ENCODE assay signal across 13 mouse cellular contexts in the genomic region with DNA sequence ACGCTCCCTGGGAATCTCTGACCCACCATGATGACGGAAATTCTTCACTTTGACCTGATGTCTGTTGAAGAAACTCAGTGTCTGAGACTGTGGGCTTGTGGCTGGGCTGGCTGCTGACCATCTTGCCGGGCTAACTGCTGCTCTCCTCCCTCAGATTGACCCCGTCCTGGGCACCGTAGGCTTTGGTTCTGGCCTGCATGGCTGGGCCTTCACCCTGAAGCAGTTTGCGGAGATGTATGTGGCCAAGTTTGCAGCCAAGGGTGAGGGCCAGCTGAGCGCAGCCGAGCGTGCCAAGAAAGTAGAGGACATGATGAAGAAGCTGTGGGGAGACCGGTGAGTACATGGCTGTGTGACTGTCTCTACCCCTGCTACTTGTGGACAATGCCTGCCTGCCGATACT. TPM values are rescaled to one million over a fixed set of nuclear protein-coding genes. Genes with fewer than 3 reads are reported as not detected.
DNase-seq lines count a peak whose midpoint lies in the region; ATAC-seq and TF ChIP-seq lines count a peak whose summit lies in the region.
"Had no signal": no experiment of that assay in that cellular context is flagged by ENCODE, and none has a peak within 500 bp of the region (broad histone marks: within the 10 kb centered on the region; RNA-seq: fewer than 3 reads in every experiment).

No protein-coding gene starts in this region.

- H3K9me3 ChIP-seq in forebrain, embryonic 13.5 days (replicated peaks): no peaks in the 10 kb centered on the region
- H3K9me3 ChIP-seq in forebrain, embryonic 14.5 days (replicated peaks; ENCODE audit: control insufficient read depth, low read length): no peaks in the 10 kb centered on the region
- H3K9me3 ChIP-seq in liver, embryonic 11.5 days (ENCODE audit: control insufficient read depth, low read length): no peaks in the 10 kb centered on the region
- no peaks in the 10 kb centered on the region for H3K9me3 ChIP-seq in MEL (replicated peaks; ENCODE audit: insufficient read depth, low read length)
- no peaks in the 10 kb centered on the region for H3K9me3 ChIP-seq in liver, embryonic 12.5 days (replicated peaks)

- no peaks in the 10 kb centered on the region for H3K27me3 ChIP-seq in forebrain, embryonic 13.5 days
- H3K27me3 ChIP-seq in forebrain, embryonic 14.5 days (replicated peaks; ENCODE audit: control insufficient read depth, insufficient read depth, low read length): no peaks in the 10 kb centered on the region
- no peaks in the 10 kb centered on the region for H3K27me3 ChIP-seq in liver, embryonic 11.5 days (replicated peaks; ENCODE audit: control insufficient read depth, insufficient read depth, low read length)
- no peaks in the 10 kb centered on the region for H3K27me3 ChIP-seq in MEL (ENCODE audit: control insufficient read depth in 1 of 2, insufficient read depth in 2 of 2, low read length in 2 of 2)
- H3K27me3 ChIP-seq in liver, embryonic 12.5 days (replicated peaks): no peaks in the 10 kb centered on the region

- WGBS in forebrain, embryonic 13.5 days: 93% methylated on average over 11 of the region's 11 CpGs
- 93% methylated on average over 11 of the region's 11 CpGs for WGBS in forebrain, embryonic 14.5 days
- 93% methylated on average over 11 of the region's 11 CpGs for WGBS in liver, embryonic 11.5 days
- 88% methylated on average over 11 of the region's 11 CpGs for WGBS in liver, embryonic 12.5 days (ENCODE audit: insufficient replicate concordance)

- no peak for ATAC-seq in forebrain, embryonic 13.5 days
- ATAC-seq in forebrain, embryonic 14.5 days: no peak
- ATAC-seq in liver, embryonic 11.5 days (replicated peaks; ENCODE audit: low FRiP score): no peak
- ATAC-seq in liver, embryonic 12.5 days: no peak
- ATAC-seq: activated CD4-positive, CD25-positive, alpha-beta regulatory T cell, adult 4 months; inflammation-experienced regulatory T-cells, adult 6 months had no signal

- no peak for TF ChIP-seq RAD21 in MEL (IDR thresholded peaks at IDR 0.05; ENCODE audit: low read depth, low read length)

- peaks cover 65% of the 10 kb centered on the region for H3K4me1 ChIP-seq in forebrain, embryonic 13.5 days
- peaks cover 18% of the 10 kb centered on the region for H3K4me1 ChIP-seq in forebrain, embryonic 14.5 days (ENCODE audit: control insufficient read depth, insufficient read depth, low read length)
- peaks cover 39% of the 10 kb centered on the region for H3K4me1 ChIP-seq in liver, embryonic 11.5 days (replicated peaks; ENCODE audit: control insufficient read depth, insufficient read depth, low read length)
- peaks cover 0 to 24% of the 10 kb centered on the region in 2 experiments; a peak in 3 of 4 replicates for H3K4me1 ChIP-seq in MEL (ENCODE audit: control insufficient read depth in 1 of 2, insufficient read depth in 2 of 2, low read length in 2 of 2)
- peaks cover 81% of the 10 kb centered on the region for H3K4me1 ChIP-seq in liver, embryonic 12.5 days

- no peak overlapping the region; the same call in 1 of the 2 replicates for H3K4me3 ChIP-seq in forebrain, embryonic 13.5 days
- no peak overlapping the region for H3K4me3 ChIP-seq in forebrain, embryonic 14.5 days (ENCODE audit: low read depth, low read length)
- peak overlapping the region; percentile 100 for H3K4me3 ChIP-seq in liver, embryonic 11.5 days (ENCODE audit: low read depth, low read length)
- H3K4me3 ChIP-seq in MEL (ENCODE audit: control insufficient read depth in 1 of 2, insufficient read depth in 1 of 2, low read depth in 2 of 2, low read length in 2 of 2): peak overlapping the region in 1 of 2 experiments; percentile 80; a peak in 3 of 4 replicates
- peak overlapping the region; percentile 89 for H3K4me3 ChIP-seq in liver, embryonic 12.5 days

- H3K9ac ChIP-seq in forebrain, embryonic 13.5 days: peak overlapping the region; percentile 17; the same call in 1 of the 2 replicates
- no peak overlapping the region for H3K9ac ChIP-seq in forebrain, embryonic 14.5 days (ENCODE audit: low read length)
- peak overlapping the region; percentile 30; the same call in 1 of the 2 replicates for H3K9ac ChIP-seq in liver, embryonic 11.5 days (ENCODE audit: low read depth, low read length)
- H3K9ac ChIP-seq in MEL (ENCODE audit: control insufficient read depth, low read depth, low read length, poor library complexity, severe bottlenecking): peak overlapping the region; percentile 94
- peak overlapping the region; percentile 93 for H3K9ac ChIP-seq in liver, embryonic 12.5 days

- no peak overlapping the region for H3K27ac ChIP-seq in forebrain, embryonic 13.5 days
- no peak overlapping the region for H3K27ac ChIP-seq in forebrain, embryonic 14.5 days (ENCODE audit: low read depth, low read length)
- peak overlapping the region; percentile 92; the same call in 1 of the 2 replicates for H3K27ac ChIP-seq in liver, embryonic 11.5 days (ENCODE audit: low read depth, low read length)
- peak overlapping the region; percentile 84 for H3K27ac ChIP-seq in MEL (ENCODE audit: control insufficient read depth, low read depth, low read length)
- H3K27ac ChIP-seq in liver, embryonic 12.5 days: peak overlapping the region; percentile 91

- TF ChIP-seq CTCF in MEL (IDR thresholded peaks at IDR 0.05 in 2 of 3, conservative IDR thresholded peaks at IDR 0.05 in 1 of 3; ENCODE audit: control insufficient read depth in 1 of 3, insufficient read depth in 1 of 3, low read depth in 2 of 3, low read length in 3 of 3, poor library complexity in 1 of 3, severe bottlenecking in 1 of 3): no peak

- H3K4me2 ChIP-seq in forebrain, embryonic 13.5 days: peak overlapping the region; percentile 98; the same call in 1 of the 2 replicates
- H3K4me2 ChIP-seq in forebrain, embryonic 14.5 days (ENCODE audit: low read length): no peak overlapping the region
- peak overlapping the region; percentile 99 for H3K4me2 ChIP-seq in liver, embryonic 11.5 days
- peak overlapping the region; percentile 93 for H3K4me2 ChIP-seq in liver, embryonic 12.5 days

- TF ChIP-seq POLR2A in MEL (IDR thresholded peaks at IDR 0.05; ENCODE audit: control insufficient read depth in 1 of 2, insufficient read depth in 1 of 2, low read depth in 1 of 2, low read length in 2 of 2, poor library complexity in 1 of 2): no peak

- DNase-seq in forebrain, embryonic 14.5 days (ENCODE audit: low spot score): no peak
- DNase-seq in liver, embryonic 11.5 days (ENCODE audit: low spot score): no peak
- DNase-seq in liver (no peak), MEL (ENCODE audit: low read depth, low spot score) (peak; percentile 17)
- DNase-seq in spleen, adult 18-20 months: no peak
- no peak for DNase-seq in layer of hippocampus, postnatal 10 days (ENCODE audit: low spot score in 2 of 2)
- DNase-seq: gastrocnemius, postnatal 36 days; lung, adult 2 months; right cerebral cortex, postnatal 4 days had no signal

- peaks cover 42% of the 10 kb centered on the region for H3K79me2 ChIP-seq in MEL (ENCODE audit: control insufficient read depth, insufficient read depth, low read length, poor library complexity)

- TF ChIP-seq EP300 in MEL (IDR thresholded peaks at IDR 0.05; ENCODE audit: low read depth in 1 of 2, low read length in 2 of 2): no peak

- H3K36me3 ChIP-seq in forebrain, embryonic 13.5 days (ENCODE audit: poor library complexity, severe bottlenecking): peaks cover 53% of the 10 kb centered on the region
- peaks cover 52% of the 10 kb centered on the region for H3K36me3 ChIP-seq in forebrain, embryonic 14.5 days (ENCODE audit: control insufficient read depth, insufficient read depth, low read length)
- peaks cover 52% of the 10 kb centered on the region for H3K36me3 ChIP-seq in liver, embryonic 11.5 days (ENCODE audit: control insufficient read depth, insufficient read depth, low read length)
- H3K36me3 ChIP-seq in MEL (ENCODE audit: control insufficient read depth in 1 of 2, insufficient read depth in 2 of 2, low read length in 2 of 2): peaks cover 6 to 12% of the 10 kb centered on the region in 2 experiments
- peaks cover 55% of the 10 kb centered on the region for H3K36me3 ChIP-seq in liver, embryonic 12.5 days

RNA-seq across cellular contexts. Expression of gene Eef2, which starts 2.5 kb away (rescaled TPM):
- polyA plus RNA-seq in forebrain, embryonic 13.5 days (2015; fragmentation: Nextera tagmentation; extraction: Ambion mirVana): 555 and 583 TPM in 2 replicates
- 474 and 520 TPM in 2 replicates for polyA plus RNA-seq in forebrain, embryonic 14.5 days (2014; fragmentation: Nextera tagmentation; extraction: Ambion mirVana)
- 626 and 647 TPM in 2 replicates for polyA plus RNA-seq in liver, embryonic 11.5 days (2014; fragmentation: Nextera tagmentation; extraction: Ambion mirVana)
- 2,850 and 2,863 TPM in 2 replicates for total RNA-seq in MEL (2012; rRNA removed)
- polyA plus RNA-seq in MEL (2012; ENCODE audit: insufficient read depth in 1 of 2, insufficient read length in 2 of 2, low read depth in 1 of 2, low replicate concordance in 2 of 2, missing spikeins in 1 of 2): 1,000 to 10,000 TPM; 3,442 to 4,586 TPM
- polyA plus RNA-seq in liver, embryonic 12.5 days (2016; fragmentation: Nextera tagmentation; extraction: Ambion mirVana): 440 and 450 TPM in 2 replicates
- 1,000 to 10,000 TPM; 1,075 to 1,131 TPM for total RNA-seq in layer of hippocampus, postnatal 10 days (2021)

RNA-seq across cellular contexts. Expression of gene Dapk3, which starts 3.9 kb away (rescaled TPM):
- 43.5 and 47.7 TPM in 2 replicates for polyA plus RNA-seq in forebrain, embryonic 13.5 days (2015; fragmentation: Nextera tagmentation; extraction: Ambion mirVana)
- polyA plus RNA-seq in forebrain, embryonic 14.5 days (2014; fragmentation: Nextera tagmentation; extraction: Ambion mirVana): 49.0 and 50.0 TPM in 2 replicates
- polyA plus RNA-seq in liver, embryonic 11.5 days (2014; fragmentation: Nextera tagmentation; extraction: Ambion mirVana): 44.5 and 45.6 TPM in 2 replicates
- total RNA-seq in MEL (2012; rRNA removed): 42.3 and 49.2 TPM in 2 replicates
- polyA plus RNA-seq in MEL (2012; ENCODE audit: insufficient read depth in 1 of 2, insufficient read length in 2 of 2, low read depth in 1 of 2, low replicate concordance in 2 of 2, missing spikeins in 1 of 2): 10 to 100 TPM in 1 of 2 experiments, not detected in 1; 79.1 TPM
- polyA plus RNA-seq in liver, embryonic 12.5 days (2016; fragmentation: Nextera tagmentation; extraction: Ambion mirVana): 41.7 TPM in 2 replicates
- 10 to 100 TPM; 66.1 to 67.9 TPM for total RNA-seq in layer of hippocampus, postnatal 10 days (2021)

RNA-seq across cellular contexts. Expression of gene 4930442H23Rik, which starts 4.7 kb away (rescaled TPM):
- not detected in 2 replicates for polyA plus RNA-seq in forebrain, embryonic 13.5 days (2015; fragmentation: Nextera tagmentation; extraction: Ambion mirVana)
- not detected in 2 replicates for polyA plus RNA-seq in forebrain, embryonic 14.5 days (2014; fragmentation: Nextera tagmentation; extraction: Ambion mirVana)
- not detected in 2 replicates for polyA plus RNA-seq in liver, embryonic 11.5 days (2014; fragmentation: Nextera tagmentation; extraction: Ambion mirVana)
- total RNA-seq in MEL (2012; rRNA removed): 0.13 and 0.31 TPM in 2 replicates
- polyA plus RNA-seq in MEL (2012; ENCODE audit: insufficient read depth in 1 of 2, insufficient read length in 2 of 2, low read depth in 1 of 2, low replicate concordance in 2 of 2, missing spikeins in 1 of 2): under 1 TPM in 1 of 2 experiments, not detected in 1; 0.42 TPM
- polyA plus RNA-seq in liver, embryonic 12.5 days (2016; fragmentation: Nextera tagmentation; extraction: Ambion mirVana): not detected in 2 replicates
- not detected for total RNA-seq in layer of hippocampus, postnatal 10 days (2021)
- total RNA-seq: gastrocnemius, postnatal 36 days had no signal
- polyA plus RNA-seq: activated CD4-positive, CD25-positive, alpha-beta regulatory T cell, adult 4 months; inflammation-experienced regulatory T-cells, adult 6 months; lung, adult 2 months had no signal

RNA-seq across cellular contexts. Expression of gene Pias4, which starts 11.2 kb away (rescaled TPM):
- 54.2 and 57.0 TPM in 2 replicates for polyA plus RNA-seq in forebrain, embryonic 13.5 days (2015; fragmentation: Nextera tagmentation; extraction: Ambion mirVana)
- polyA plus RNA-seq in forebrain, embryonic 14.5 days (2014; fragmentation: Nextera tagmentation; extraction: Ambion mirVana): 44.0 and 45.5 TPM in 2 replicates
- 41.2 and 50.9 TPM in 2 replicates for polyA plus RNA-seq in liver, embryonic 11.5 days (2014; fragmentation: Nextera tagmentation; extraction: Ambion mirVana)
- total RNA-seq in MEL (2012; rRNA removed): 19.5 and 21.0 TPM in 2 replicates
- polyA plus RNA-seq in MEL (2012; ENCODE audit: insufficient read depth in 1 of 2, insufficient read length in 2 of 2, low read depth in 1 of 2, low replicate concordance in 2 of 2, missing spikeins in 1 of 2): 10 to 100 TPM in 1 of 2 experiments, not detected in 1; 40.4 TPM
- polyA plus RNA-seq in liver, embryonic 12.5 days (2016; fragmentation: Nextera tagmentation; extraction: Ambion mirVana): 28.9 and 29.7 TPM in 2 replicates
- total RNA-seq in layer of hippocampus, postnatal 10 days (2021): 10 to 100 TPM; 26.7 to 29.7 TPM

RNA-seq across cellular contexts. Expression of gene Nmrk2, which starts 22.9 kb away (rescaled TPM):
- not detected in 2 replicates for polyA plus RNA-seq in forebrain, embryonic 13.5 days (2015; fragmentation: Nextera tagmentation; extraction: Ambion mirVana)
- polyA plus RNA-seq in forebrain, embryonic 14.5 days (2014; fragmentation: Nextera tagmentation; extraction: Ambion mirVana): not detected in 2 replicates
- not detected in 2 replicates for polyA plus RNA-seq in liver, embryonic 11.5 days (2014; fragmentation: Nextera tagmentation; extraction: Ambion mirVana)
- total RNA-seq in MEL (2012; rRNA removed): not detected in 2 replicates
- polyA plus RNA-seq in MEL (2012; ENCODE audit: insufficient read depth in 1 of 2, insufficient read length in 2 of 2, low read depth in 1 of 2, low replicate concordance in 2 of 2, missing spikeins in 1 of 2): not detected
- polyA plus RNA-seq in liver, embryonic 12.5 days (2016; fragmentation: Nextera tagmentation; extraction: Ambion mirVana): not detected in 2 replicates
- total RNA-seq in layer of hippocampus, postnatal 10 days (2021): under 1 TPM in 1 of 2 experiments, not detected in 1; 0.18 TPM

Comparison
In these comparisons a context has a peak if more than half of its experiments do, and no peak if none do; other contexts are left out.
1. H3K27ac ChIP-seq: peak in liver, embryonic 11.5 days (single experiment), MEL (single experiment) and liver, embryonic 12.5 days (single experiment); none in forebrain, embryonic 13.5 days (single experiment) and forebrain, embryonic 14.5 days (single experiment).
2. H3K4me3 ChIP-seq: peak in liver, embryonic 11.5 days (single experiment) and liver, embryonic 12.5 days (single experiment); none in forebrain, embryonic 13.5 days (single experiment) and forebrain, embryonic 14.5 days (single experiment).